Mouse (Mus musculus) Patski (cell line): ENCODE measurements around the gene Dcakd. TPM values are rescaled to one million over a fixed set of nuclear protein-coding genes. Genes with fewer than 3 reads are reported as not detected.
"Not testable (repeated sequence)": the region's sequence is repeated elsewhere in the genome, so short reads cannot be mapped to it uniquely, and the experiment has no call there.

Experiments
- ATAC-seq: fragments of 100-300 bp; one replicate; pipeline ENCODE4 v1.8.0; 2021
- CTCF ChIA-PET: fragments of 350-600 bp; sonication (Branson Sonifier 250); formaldehyde crosslinking; loops from one replicate; lab custom pipeline; 2022; ENCODE audit warnings: inconsistent platforms; lab: Charles Lee
- POLR2A ChIA-PET: fragments of 350-600 bp; sonication (Branson Sonifier 250); formaldehyde crosslinking; loops from one replicate; lab custom pipeline; 2022; ENCODE audit warnings: antibody characterized with exemption, inconsistent platforms; lab: Charles Lee
- DNase-seq: peaks from one replicate; pipeline ENCODE4 v3.0.0-alpha.2; 2011; ENCODE audit warnings: low read depth, low spot score
- H3K27me3 ChIP-seq: fragments of 371-371 bp; one replicate; pipeline ENCODE4 v1.5.1; 2021
- CTCF ChIP-seq: fragments of 100-300 bp; IDR thresholded peaks from one replicate; pipeline ENCODE4 v1.5.1; 2021
- in situ Hi-C: fragments of 300-500 bp; cut with MboI; formaldehyde crosslinking; loops from 3 replicates; pipeline ENCODE4 v1.11.1; 2018; ENCODE audit warnings: low pct_unique_long_range_greater_than_20kb, mixed read lengths
- polyA plus RNA-seq: library from polyadenylated mRNA; unstranded; gene quantifications from one replicate; pipeline ENCODE4 v1.2.3, GENCODE M21; 2021

The Dcakd gene
- polyA plus RNA-seq, 1 experiment from 2014 or later = 60.6 TPM

GRCm38 (mm10) chr11:102989641-102990151 lies 38.4 kb downstream of the Dcakd start:
- in situ Hi-C loops = loop anchor here (5.0 to 25.0 kb wide), 3 partner anchors 67 to 227 kb away; partner anchors contain the start of gene Adam11
- no peaks in the 10 kb centered on the region for H3K27me3 ChIP-seq
- DNase-seq (no peak), ATAC-seq (no peak)
- CTCF ChIA-PET = interaction anchor here (0.8 to 1.9 kb wide), 2 partner anchors 66 to 88 kb away, joined by 3 to 7 read pairs; no protein-coding TSS in a partner anchor
- POLR2A ChIA-PET = no interaction called here
- TF ChIP-seq CTCF = no peak

GRCm38 (mm10) chr11:102985160-102985559 lies 43.0 kb downstream of the Dcakd start:
- in situ Hi-C loops = loop anchor here (5.0 to 25.0 kb wide), 2 partner anchors 63 to 223 kb away; partner anchors contain the start of gene Adam11
- POLR2A ChIA-PET = no interaction called here
- no peak for TF ChIP-seq CTCF

GRCm38 (mm10) chr11:102984615-102985014 lies 43.5 kb downstream of the Dcakd start:
- ChIA-PET POLR2A (interaction anchor here (1.0 kb wide), 1 partner anchor 19 kb away, joined by 4 read pairs; no protein-coding TSS in a partner anchor), CTCF (no interaction called here)
- DNase-seq (no peak), ATAC-seq (no peak)
- H3K27me3 ChIP-seq = no peaks in the 10 kb centered on the region
- in situ Hi-C loops = loop anchor here (5.0 to 25.0 kb wide), 2 partner anchors 62 to 222 kb away; partner anchors contain the start of gene Adam11
- no peak for TF ChIP-seq CTCF

More at GRCm38 (mm10) chr11:102985160-102985559, 43.0 kb downstream of the Dcakd start:
- CTCF ChIA-PET = no interaction called here
- no peaks in the 10 kb centered on the region for H3K27me3 ChIP-seq
- ATAC-seq (no peak), DNase-seq (no peak)

GRCm38 (mm10) chr11:102984086-102984485 lies 44.0 kb downstream of the Dcakd start:
- ChIA-PET CTCF (no interaction called here), POLR2A (interaction anchor here (1.0 kb wide), 1 partner anchor 19 kb away, joined by 4 read pairs; no protein-coding TSS in a partner anchor)
- no peaks in the 10 kb centered on the region for H3K27me3 ChIP-seq
- no peak for ATAC-seq
- TF ChIP-seq CTCF = no peak
- DNase-seq = no peak
- in situ Hi-C loops = loop anchor here (25.0 kb wide), 1 partner anchor 222 kb away; the partner anchor contains the start of gene Adam11

GRCm38 (mm10) chr11:102981151-102981890 lies 46.8 kb downstream of the Dcakd start:
- ATAC-seq (no peak), DNase-seq (no peak)
- ChIA-PET POLR2A (no interaction called here), CTCF (no interaction called here)
- in situ Hi-C loops = loop anchor here (25.0 kb wide), 1 partner anchor 219 kb away; the partner anchor contains the start of gene Adam11
- no peaks in the 10 kb centered on the region for H3K27me3 ChIP-seq
- TF ChIP-seq CTCF = no peak

- ATAC-seq (no peak), DNase-seq (no peak)
- POLR2A ChIA-PET = no interaction called here
- CTCF ChIA-PET = no interaction called here
- TF ChIP-seq CTCF = no peak
- no peaks in the 10 kb centered on the region for H3K27me3 ChIP-seq
- in situ Hi-C loops = loop anchor here (25.0 kb wide), 1 partner anchor 216 kb away; the partner anchor contains the start of gene Adam11
These were observed 50.0 kb downstream of the Dcakd start for GRCm38 (mm10) chr11:102978052-102978666.

GRCm38 (mm10) chr11:102975966-102976365 lies 52.2 kb downstream of the Dcakd start:
- CTCF ChIA-PET, DNase-seq, ATAC-seq, POLR2A ChIA-PET, H3K27me3 ChIP-seq: not testable (repeated sequence)
- in situ Hi-C loops = loop anchor here (25.0 kb wide), 1 partner anchor 214 kb away; the partner anchor contains the start of gene Adam11

- ChIA-PET POLR2A (interaction anchor here (0.5 kb wide), 1 partner anchor 14 kb away, joined by 3 read pairs; no protein-coding TSS in a partner anchor), CTCF (no interaction called here)
- no peak for TF ChIP-seq CTCF
- in situ Hi-C loops = no loop called here
- ATAC-seq (no peak), DNase-seq (no peak)
- no peaks in the 10 kb centered on the region for H3K27me3 ChIP-seq
These were observed 55.8 kb downstream of the Dcakd start for GRCm38 (mm10) chr11:102972326-102972725.

- no peak for ATAC-seq
- TF ChIP-seq CTCF = no peak
- POLR2A ChIA-PET = no interaction called here
- DNase-seq = no peak
- H3K27me3 ChIP-seq = no peaks in the 10 kb centered on the region
- CTCF ChIA-PET = no interaction called here
- in situ Hi-C loops = no loop called here
These were observed 56.5 kb downstream of the Dcakd start for GRCm38 (mm10) chr11:102971604-102972003.

- no peaks in the 10 kb centered on the region for H3K27me3 ChIP-seq
- ChIA-PET CTCF (interaction anchor here (1.0 kb wide), 1 partner anchor 29 kb away, joined by 3 read pairs; no protein-coding TSS in a partner anchor), POLR2A (interaction anchor here (1.5 kb wide), 1 partner anchor 20 kb away, joined by 4 read pairs; no protein-coding TSS in a partner anchor)
- in situ Hi-C loops = no loop called here
- TF ChIP-seq CTCF = no peak
- no peak for ATAC-seq
- no peak for DNase-seq
These were observed 63.5 kb downstream of the Dcakd start for GRCm38 (mm10) chr11:102964547-102965091.
